Mouse (Mus musculus) left cerebral cortex, postnatal 14 days (tissue): ENCODE measurements at regions not wholly inside any gene's neighbourhood (a gene's known extent, or its start where the extent isn't known, plus 50 kb on each side); places are given as distances from the start of the nearest gene placed in this dataset.

Experiments
- DNase-seq, 2 experiments: peaks; one replicate each; pipeline ENCODE4 v3.0.0; 2021 to 2022; ENCODE audit warnings: low spot score in 2 of 2, mixed read lengths in 1 of 2
- intact Hi-C: fragments of 180-260 bp; cut with DNase I; formaldehyde crosslinking; loops from one replicate; pipeline ENCODE4 v1.15.1; 2025

DNA sequence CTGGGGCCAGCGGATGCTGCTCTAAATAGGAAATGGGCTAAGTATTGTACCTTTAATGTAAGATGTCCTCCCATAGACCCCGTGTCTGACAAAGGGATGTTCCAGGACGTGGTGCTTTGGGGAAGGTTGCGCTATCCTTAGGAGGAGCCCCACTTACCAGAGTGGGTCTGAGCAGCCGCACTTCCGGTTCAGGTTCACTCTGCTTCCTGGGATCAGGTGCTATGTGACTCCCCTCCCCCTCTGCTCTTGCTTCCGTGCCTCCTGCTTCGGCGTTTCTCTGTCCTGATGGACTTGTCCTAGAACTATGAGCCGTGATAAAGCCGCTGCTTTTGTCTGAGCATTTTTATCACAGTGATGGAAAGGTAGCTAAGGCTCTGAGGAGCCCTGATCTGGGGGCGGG is 57.4 kb upstream of the Hs6st1 start:
- intact Hi-C loops: no loop called here
- no peak for DNase-seq

GRCm38 (mm10) chr1:36012081-36012765 is 56.0 kb upstream of the Hs6st1 start:
- intact Hi-C loops: no loop called here
- no peak for DNase-seq

GRCm38 (mm10) chr1:36013823-36014341 is 54.3 kb upstream of the Hs6st1 start:
- intact Hi-C loops: no loop called here
- DNase-seq: no peak

DNA sequence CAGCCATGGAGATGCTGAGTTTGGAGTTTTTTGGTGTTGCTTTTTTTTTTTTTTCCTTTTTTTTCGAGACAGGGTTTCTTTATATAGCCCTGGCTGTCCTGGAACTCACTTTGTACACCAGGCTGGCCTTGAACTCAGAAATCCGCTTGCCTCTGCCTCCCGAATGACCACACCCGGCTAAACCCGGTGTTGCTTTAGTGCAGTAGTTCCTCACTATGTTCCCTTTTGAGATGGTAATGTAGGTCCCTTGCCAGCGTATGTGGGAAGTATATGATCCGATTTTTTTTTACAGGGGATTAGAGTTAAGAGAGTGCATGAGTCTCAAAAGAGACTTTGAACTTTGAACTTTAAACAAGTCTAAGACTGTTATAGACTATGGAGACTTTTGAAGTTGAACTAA is 53.8 kb upstream of the Hs6st1 start:
- intact Hi-C loops: no loop called here
- no peak for DNase-seq

GRCm38 (mm10) chr1:36015210-36015609 is 53.0 kb upstream of the Hs6st1 start:
- DNase-seq: no peak

GRCm38 (mm10) chr1:36016566-36016965 is 51.6 kb upstream of the Hs6st1 start:
- intact Hi-C loops: no loop called here
- DNase-seq: no peak

More at GRCm38 (mm10) chr1:36015210-36015609, 53.0 kb upstream of the Hs6st1 start:
- intact Hi-C loops: no loop called here

DNA sequence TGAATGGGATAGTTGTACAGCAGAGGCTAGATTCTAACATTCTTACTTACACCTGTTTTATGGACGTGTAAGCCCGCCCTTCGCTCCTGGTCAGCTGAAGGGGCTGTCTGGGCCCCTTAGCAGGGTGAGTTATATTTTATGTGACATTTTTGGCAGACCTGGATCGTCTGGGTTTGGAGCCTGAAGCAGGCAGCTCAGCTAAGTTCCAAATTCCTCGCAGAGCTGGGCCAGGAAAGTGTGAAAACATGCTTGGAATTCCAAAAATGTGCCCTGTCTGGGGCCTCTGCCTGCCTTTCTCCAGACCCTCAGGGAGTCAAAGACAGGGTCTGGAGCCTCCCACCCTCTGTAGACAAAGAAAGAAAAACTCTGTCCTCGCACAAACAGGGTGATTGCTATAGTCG is 51.1 kb upstream of the Hs6st1 start:
- no peak for DNase-seq
- intact Hi-C loops: no loop called here

GRCm38 (mm10) chr1:36017656-36018055 is 50.5 kb upstream of the Hs6st1 start:
- intact Hi-C loops: no loop called here
- DNase-seq: no peak
